Comparison of ENCODE assay signal across 8 mouse cellular contexts in genomic region chr1:44198273-44199171, GRCm38 (mm10). TPM values are rescaled to one million over a fixed set of nuclear protein-coding genes. Genes with fewer than 3 reads are reported as not detected.
DNase-seq lines count a peak whose midpoint lies in the region; ATAC-seq lines count a peak whose summit lies in the region.

No protein-coding gene starts in this region.

- peak; percentile 6 for DNase-seq in ovary, postnatal 36 days (ENCODE audit: low spot score)
- no peak for DNase-seq in ovary, postnatal 14 days (ENCODE audit: low spot score)
- DNase-seq in heart, postnatal 4 days, result peak; percentile 17
- peak; percentile 14 for DNase-seq in layer of hippocampus, adult 9-11 months
- peak; percentile 34 for DNase-seq in right cerebral cortex, postnatal 14 days

- peak overlapping the region; percentile 45 for H3K4me3 ChIP-seq in lung, embryonic 15.5 days

- peak overlapping the region; percentile 34; the same call in 1 of the 2 replicates for H3K9ac ChIP-seq in lung, embryonic 15.5 days

- H3K9me3 ChIP-seq in lung, embryonic 15.5 days, result no peaks in the 10 kb centered on the region

- no peak overlapping the region for H3K27ac ChIP-seq in lung, embryonic 15.5 days

- H3K4me2 ChIP-seq in lung, embryonic 15.5 days, result peak overlapping the region; percentile 94

- WGBS in lung, embryonic 15.5 days, result 17% methylated on average over 47 of the region's 47 CpGs

- 0 out of 2 replicates have a peak, but pooled peaks cover 9% of the 10 kb centered on the region for H3K27me3 ChIP-seq in lung, embryonic 15.5 days

- peak; percentile 98 for ATAC-seq in frontal cortex, adult (ENCODE audit: low TSS enrichment)
- ATAC-seq in lung, embryonic 15.5 days (ENCODE audit: borderline replicate concordance, extremely low read depth, low FRiP score, low TSS enrichment), result peak; percentile 49
- ATAC-seq in inflammation-experienced regulatory T-cells, adult 6 months, result no peak

- H3K36me3 ChIP-seq in lung, embryonic 15.5 days, result no peaks in the 10 kb centered on the region

- H3K4me1 ChIP-seq in lung, embryonic 15.5 days, result no peaks in the 10 kb centered on the region

RNA-seq across cellular contexts. Expression of gene Mettl21e, which starts 20.2 kb away (rescaled TPM):
- not detected for total RNA-seq in heart, postnatal 4 days (2021)
- polyA plus RNA-seq in lung, embryonic 15.5 days (2015; fragmentation: Nextera tagmentation; extraction: Ambion mirVana), result 1.5 TPM in 2 replicates
- not detected for polyA plus RNA-seq in inflammation-experienced regulatory T-cells, adult 6 months (2017; shearing (Covaris generic))

RNA-seq across cellular contexts. Expression of gene Ercc5, which starts 51.0 kb away (rescaled TPM):
- total RNA-seq in heart, postnatal 4 days (2021), result 10 to 100 TPM; 16.9 to 20.1 TPM
- polyA plus RNA-seq in lung, embryonic 15.5 days (2015; fragmentation: Nextera tagmentation; extraction: Ambion mirVana), result 21.6 and 24.0 TPM in 2 replicates
- 10 to 100 TPM; 14.8 to 17.8 (median 17.7) TPM for polyA plus RNA-seq in inflammation-experienced regulatory T-cells, adult 6 months (2017; shearing (Covaris generic))
